Mouse (Mus musculus) cortical plate, adult 2 months (tissue): ENCODE measurements around the gene Eif3b.

Source experiments
- CTCF ChIP-seq: fragments of 200-500 bp; IDR thresholded peaks from 2 replicates; pipeline ENCODE4 v1.5.1; 2011; ENCODE audit warnings: mild to moderate bottlenecking, control low read depth, low read length; ENCODE audit not compliant: insufficient read depth; ENCODE audit errors: extremely low read depth
- POLR2A ChIP-seq: fragments of 200-500 bp; IDR thresholded peaks from 2 replicates; pipeline ENCODE4 v1.6.1; 2011; ENCODE audit warnings: mild to moderate bottlenecking, low read length, control low read depth; ENCODE audit not compliant: insufficient read depth; ENCODE audit errors: extremely low read depth

GRCm38 (mm10) chr5:140391435-140391834, 27.7 kb upstream of the Eif3b start:
- TF ChIP-seq POLR2A (no peak), CTCF (no peak)
